Mouse (Mus musculus) layer of hippocampus, adult 8-10 months (tissue): ENCODE data around the gene Timp3. TPM values are rescaled to one million over a fixed set of nuclear protein-coding genes. Genes with fewer than 3 reads are reported as not detected.
A peak's percentile ranks its signal among the peaks of the same experiment; 100 is the strongest.

Source experiments
- DNase-seq, 2 experiments: peaks; one replicate each; pipeline ENCODE4 v3.0.0; 2022; ENCODE audit warnings: low spot score in 2 of 2
- total RNA-seq, 4 experiments: library from RNA; stranded (reverse); gene quantifications; 2 replicates each; pipeline ENCODE4 v1.2.4; 2022

Gene Timp3
- total RNA-seq, 4 experiments from 2014 or later: 65.5 to 73.4 (median 69.4) TPM

GRCm38 (mm10) chr10:86296111-86296510 lies 4.1 kb upstream of the Timp3 start:
- DNase-seq: peak; percentile 63 to 73

GRCm38 (mm10) chr10:86297307-86297706 lies 2.9 kb upstream of the Timp3 start:
- no peak for DNase-seq

- DNase-seq: no peak
Measured at GRCm38 (mm10) chr10:86298326-86298725, 1.8 kb upstream of the Timp3 start.

- DNase-seq: no peak
Measured at GRCm38 (mm10) chr10:86299795-86300194, 377 bp upstream of the Timp3 start.

- no peak for DNase-seq
Measured at GRCm38 (mm10) chr10:86301117-86301490, 932 bp downstream of the Timp3 start.

GRCm38 (mm10) chr10:86301593-86302317 lies 1.6 kb downstream of the Timp3 start:
- DNase-seq: no peak

- DNase-seq: no peak
Measured at GRCm38 (mm10) chr10:86302318-86302648, 2.1 kb downstream of the Timp3 start.

GRCm38 (mm10) chr10:86302761-86303494 lies 2.8 kb downstream of the Timp3 start:
- DNase-seq: peak; percentile 59 to 74

GRCm38 (mm10) chr10:86303495-86303876 lies 3.3 kb downstream of the Timp3 start:
- no peak for DNase-seq

- no peak for DNase-seq
Measured at GRCm38 (mm10) chr10:86304583-86304982, 4.4 kb downstream of the Timp3 start.

GRCm38 (mm10) chr10:86307235-86307634 lies 7.1 kb downstream of the Timp3 start:
- no peak for DNase-seq

GRCm38 (mm10) chr10:86310527-86310926 lies 10.4 kb downstream of the Timp3 start:
- no peak for DNase-seq

GRCm38 (mm10) chr10:86312976-86313375 lies 12.8 kb downstream of the Timp3 start:
- DNase-seq: no peak

- no peak for DNase-seq
Measured at GRCm38 (mm10) chr10:86313448-86313847, 13.3 kb downstream of the Timp3 start.

GRCm38 (mm10) chr10:86315513-86315912 lies 15.3 kb downstream of the Timp3 start:
- no peak for DNase-seq

- no peak for DNase-seq
Measured at GRCm38 (mm10) chr10:86317633-86318032, 17.5 kb downstream of the Timp3 start.

- no peak for DNase-seq
Measured at GRCm38 (mm10) chr10:86318552-86319140, 18.5 kb downstream of the Timp3 start.

- DNase-seq: no peak
Measured at GRCm38 (mm10) chr10:86319526-86319925, 19.4 kb downstream of the Timp3 start.

- DNase-seq: no peak
Measured at GRCm38 (mm10) chr10:86320204-86320603, 20.0 kb downstream of the Timp3 start.

GRCm38 (mm10) chr10:86321194-86321593 lies 21.0 kb downstream of the Timp3 start:
- no peak for DNase-seq

GRCm38 (mm10) chr10:86322006-86322405 lies 21.8 kb downstream of the Timp3 start:
- no peak for DNase-seq

- no peak for DNase-seq
Measured at GRCm38 (mm10) chr10:86323275-86323994, 23.3 kb downstream of the Timp3 start.
